Mouse (Mus musculus): Measurements from ENCODE around the gene Cntnap1. TPM values are rescaled to one million over a fixed set of nuclear protein-coding genes. Genes with fewer than 3 reads are reported as not detected.
A peak's percentile ranks its signal among the peaks of the same experiment; 100 is the strongest.

The Cntnap1 gene
- total RNA-seq, 4 experiments from 2014 or later, result 173 to 184 (median 176) TPM

GRCm38 (mm10) chr11:101182771-101183517 lies 12.6 kb downstream of the Cntnap1 start:
- no peak for DNase-seq (ENCODE audit: low spot score in 2 of 2)

DNA sequence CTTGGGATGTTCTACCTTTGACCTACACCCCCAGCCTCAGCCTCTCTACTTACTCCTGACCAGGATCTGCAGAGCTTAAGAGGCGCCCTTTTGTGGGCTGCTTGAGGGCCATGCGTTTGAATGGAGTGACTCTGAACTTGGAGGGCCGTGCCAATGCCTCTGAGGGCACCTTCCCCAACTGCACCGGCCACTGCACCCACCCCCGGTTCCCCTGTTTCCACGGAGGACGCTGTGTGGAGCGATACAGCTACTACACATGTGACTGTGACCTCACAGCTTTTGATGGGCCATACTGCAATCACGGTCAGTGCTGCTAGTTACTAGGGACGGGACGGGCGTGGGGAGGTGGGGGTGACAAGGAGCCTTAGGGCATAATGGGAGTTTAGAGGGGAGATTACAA lies 14.7 kb downstream of the Cntnap1 start:
- DNase-seq (ENCODE audit: low spot score in 2 of 2), result no peak

GRCm38 (mm10) chr11:101185441-101185840 lies 15.1 kb downstream of the Cntnap1 start:
- DNase-seq (ENCODE audit: low spot score in 2 of 2), result no peak

DNA sequence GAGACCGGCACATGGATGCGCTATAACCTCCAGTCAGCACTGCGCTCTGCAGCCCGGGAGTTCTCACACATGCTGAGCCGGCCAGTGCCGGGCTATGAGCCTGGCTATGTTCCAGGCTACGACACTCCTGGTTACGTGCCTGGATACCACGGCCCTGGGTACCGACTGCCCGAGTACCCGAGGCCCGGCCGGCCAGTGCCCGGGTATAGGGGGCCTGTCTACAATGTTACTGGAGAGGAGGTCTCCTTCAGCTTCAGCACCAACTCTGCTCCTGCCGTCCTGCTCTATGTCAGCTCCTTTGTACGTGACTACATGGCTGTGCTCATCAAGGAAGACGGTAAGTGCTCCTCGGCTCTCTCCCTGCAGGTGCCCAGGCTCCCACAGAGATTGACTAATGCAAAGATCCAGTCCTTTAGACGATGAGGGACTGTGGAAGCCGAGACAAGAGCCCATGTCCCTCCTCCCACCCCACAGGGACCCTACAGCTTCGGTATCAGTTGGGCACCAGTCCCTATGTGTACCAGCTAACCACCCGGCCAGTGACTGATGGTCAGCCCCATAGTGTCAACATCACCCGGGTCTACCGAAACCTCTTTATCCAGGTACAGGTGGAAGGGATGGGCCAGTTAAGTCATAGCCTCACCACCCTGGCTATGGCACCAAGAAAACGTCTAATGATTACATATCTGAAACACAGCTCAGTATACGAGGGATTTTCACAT lies 16.4 kb downstream of the Cntnap1 start:
- DNase-seq (ENCODE audit: low spot score in 2 of 2), result no peak

DNA sequence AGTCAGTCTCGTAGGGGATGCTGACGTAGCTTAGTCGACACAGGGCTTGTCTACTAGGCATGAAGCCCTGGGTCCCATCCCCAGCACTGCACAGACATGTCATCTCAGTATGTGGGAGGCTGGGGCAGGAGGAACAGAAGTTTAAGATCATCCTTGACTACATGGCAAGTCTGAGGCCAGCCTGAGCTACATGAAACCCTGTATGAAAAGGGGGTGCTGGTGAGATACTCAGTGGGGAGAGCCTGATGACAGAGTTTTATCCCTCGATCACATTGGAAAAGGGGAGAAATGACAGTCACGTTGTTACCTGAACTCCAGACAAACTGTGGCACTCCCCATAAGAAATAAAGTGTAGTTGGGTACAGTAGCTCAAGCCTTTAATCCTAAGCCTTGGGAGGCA lies 17.2 kb downstream of the Cntnap1 start:
- DNase-seq (ENCODE audit: low spot score in 2 of 2), result no peak

DNA sequence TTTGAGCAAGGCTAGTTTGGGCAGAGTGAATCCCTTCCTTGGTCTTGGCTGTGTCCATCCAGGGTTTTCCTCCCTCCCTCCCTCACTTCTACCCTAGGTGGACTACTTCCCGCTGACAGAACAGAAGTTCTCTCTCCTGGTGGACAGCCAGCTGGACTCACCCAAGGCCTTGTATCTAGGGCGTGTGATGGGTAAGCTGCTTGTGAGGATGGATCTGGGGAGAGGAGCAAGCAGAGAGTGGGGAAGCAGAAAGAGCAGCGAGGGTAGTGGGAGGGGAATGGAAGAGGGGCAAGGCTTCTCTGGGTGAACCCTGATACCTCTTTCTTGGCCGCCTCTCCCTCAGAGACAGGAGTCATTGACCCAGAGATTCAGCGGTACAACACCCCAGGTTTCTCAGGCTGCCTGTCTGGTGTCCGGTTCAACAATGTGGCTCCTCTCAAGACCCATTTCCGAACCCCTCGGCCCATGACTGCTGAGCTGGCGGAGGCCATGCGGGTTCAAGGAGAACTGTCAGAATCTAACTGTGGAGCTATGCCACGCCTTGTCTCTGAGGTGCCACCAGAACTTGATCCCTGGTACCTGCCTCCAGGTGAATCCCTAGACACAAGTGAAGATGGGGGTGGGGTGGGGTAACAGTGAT lies 18.0 kb downstream of the Cntnap1 start:
- DNase-seq (ENCODE audit: low spot score in 2 of 2), result no peak

DNA sequence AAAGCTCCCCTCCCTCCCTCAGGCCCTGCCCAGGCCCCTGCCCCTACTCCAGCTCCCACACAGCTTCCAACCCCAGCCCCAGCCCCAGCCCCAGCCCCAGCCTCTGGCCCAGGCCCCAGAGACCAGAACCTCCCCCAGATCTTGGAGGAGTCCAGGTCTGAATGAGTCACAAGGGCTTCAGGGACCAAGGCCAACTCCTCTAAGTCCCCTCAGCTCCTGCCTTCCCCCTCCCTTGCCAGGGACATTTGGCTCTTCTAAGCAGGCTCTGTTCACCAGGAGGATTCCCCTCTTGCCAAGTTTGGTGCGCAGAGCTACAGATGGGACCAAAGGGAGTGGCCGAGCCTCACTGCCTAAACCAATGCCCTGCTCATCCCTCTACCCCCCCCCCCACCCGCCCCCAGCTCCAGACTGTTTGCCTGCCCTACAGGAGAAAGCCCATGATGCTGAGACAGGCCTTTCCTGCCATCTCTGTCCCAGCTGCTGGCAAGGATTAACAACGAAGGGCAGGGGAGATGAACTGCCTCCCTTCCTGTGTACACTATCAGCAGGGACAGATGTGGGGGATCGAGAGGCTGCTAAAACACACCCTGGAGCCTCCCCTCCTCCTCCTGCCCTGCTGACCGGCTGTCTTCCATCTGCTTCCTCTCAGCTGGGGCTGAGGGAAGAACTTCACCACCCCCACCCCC lies 19.3 kb downstream of the Cntnap1 start:
- DNase-seq (ENCODE audit: low spot score in 2 of 2), result peak in 1 of 2 experiments; percentile 80

GRCm38 (mm10) chr11:101190181-101190912 lies 20.0 kb downstream of the Cntnap1 start:
- DNase-seq (ENCODE audit: low spot score in 2 of 2), result no peak

GRCm38 (mm10) chr11:101190913-101191907 lies 20.9 kb downstream of the Cntnap1 start:
- no peak for DNase-seq (ENCODE audit: low spot score in 2 of 2)

DNA sequence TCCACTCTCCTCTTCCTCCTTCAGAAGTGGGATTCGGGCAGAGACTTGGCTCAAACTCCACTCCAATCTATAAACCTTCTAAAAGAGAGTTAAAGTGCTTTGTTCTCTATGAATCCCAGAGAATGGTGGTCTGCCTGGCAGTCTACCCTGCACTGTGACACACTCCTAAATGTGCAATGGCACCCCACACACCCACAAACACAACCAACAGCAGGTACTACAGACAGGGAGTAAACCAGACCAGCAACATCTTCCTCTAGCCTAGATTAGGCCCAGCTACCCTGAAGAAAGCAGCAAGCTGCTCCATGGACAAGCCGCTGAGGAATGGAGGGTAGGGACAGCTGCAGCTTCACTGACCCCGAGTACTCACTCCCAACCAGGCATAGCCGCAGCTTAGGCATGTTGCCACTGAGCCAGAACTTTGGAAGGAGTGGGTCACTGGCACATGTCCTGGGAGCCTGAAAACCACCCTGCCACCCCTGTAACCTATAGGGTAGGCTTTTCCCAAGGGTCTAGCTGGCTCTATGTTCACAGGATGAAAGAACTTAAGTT lies 21.7 kb downstream of the Cntnap1 start:
- DNase-seq (ENCODE audit: low spot score in 2 of 2), result no peak

DNA sequence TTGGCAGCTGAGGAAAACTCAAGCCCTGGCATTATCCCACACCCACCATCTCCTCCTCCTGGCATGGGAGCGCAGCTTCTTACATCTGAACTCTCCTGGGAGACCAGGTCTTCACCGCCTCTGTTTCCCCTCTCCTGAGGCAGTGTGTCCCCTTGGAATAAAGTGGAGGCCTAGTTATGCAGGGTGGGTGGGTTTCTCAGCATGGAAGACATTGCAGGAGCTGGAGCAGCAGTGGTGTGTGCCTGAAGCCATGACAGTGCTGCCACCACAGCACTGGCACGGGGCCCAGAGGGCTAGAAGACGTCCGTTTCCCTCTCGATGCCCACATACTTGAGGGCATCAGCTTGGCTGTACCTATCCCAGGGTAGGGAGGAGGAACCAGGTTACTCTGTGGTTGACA lies 22.3 kb downstream of the Cntnap1 start:
- no peak for DNase-seq (ENCODE audit: low spot score in 2 of 2)

GRCm38 (mm10) chr11:101193076-101193475 lies 22.8 kb downstream of the Cntnap1 start:
- no peak for DNase-seq (ENCODE audit: low spot score in 2 of 2)

- no peak for DNase-seq (ENCODE audit: low spot score in 2 of 2)
Observed at GRCm38 (mm10) chr11:101194137-101194536, 23.8 kb downstream of the Cntnap1 start.

DNA sequence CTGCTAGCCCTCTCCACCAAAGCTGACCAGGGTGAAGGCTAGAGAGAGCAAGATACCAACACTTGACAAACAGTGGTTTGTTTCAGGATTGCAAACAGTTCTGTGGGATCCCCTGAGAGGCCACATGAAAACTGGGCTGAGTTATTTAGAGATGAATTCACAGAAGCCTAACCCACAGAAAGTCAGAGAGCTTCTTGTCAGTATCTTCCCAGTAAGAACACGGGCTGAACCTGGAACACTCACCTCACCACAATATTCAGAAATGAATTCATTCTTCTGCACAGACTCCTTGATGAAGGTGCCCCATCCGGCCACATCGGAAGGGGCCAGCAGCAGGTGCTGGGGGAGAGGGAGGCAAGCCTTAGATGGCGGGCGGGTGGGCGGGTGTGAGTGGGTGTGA lies 24.3 kb downstream of the Cntnap1 start:
- DNase-seq (ENCODE audit: low spot score in 2 of 2), result no peak

GRCm38 (mm10) chr11:101195101-101195500 lies 24.8 kb downstream of the Cntnap1 start:
- DNase-seq (ENCODE audit: low spot score in 2 of 2), result no peak

DNA sequence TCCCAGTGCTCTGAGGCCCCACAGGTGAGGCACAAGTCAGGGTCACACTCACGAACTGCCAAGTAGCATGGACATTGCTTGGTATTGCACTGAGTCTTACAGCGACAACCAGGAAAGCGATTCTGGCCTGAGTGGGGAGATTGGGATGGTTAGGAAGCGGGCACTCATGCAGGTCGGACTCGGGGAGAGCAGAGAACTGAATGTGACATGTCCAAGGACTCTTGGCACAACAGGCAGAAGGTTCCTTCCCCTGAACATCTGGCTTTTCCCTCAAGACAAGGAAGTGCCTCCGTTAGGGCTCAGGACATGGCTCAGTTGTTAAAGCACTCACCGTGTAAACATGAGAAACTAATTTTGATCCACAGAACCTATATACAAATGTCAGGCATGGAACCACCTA lies 25.2 kb downstream of the Cntnap1 start:
- DNase-seq (ENCODE audit: low spot score in 2 of 2), result no peak

GRCm38 (mm10) chr11:101196175-101196574 lies 25.9 kb downstream of the Cntnap1 start:
- DNase-seq (ENCODE audit: low spot score in 2 of 2), result no peak

- DNase-seq (ENCODE audit: low spot score in 2 of 2), result no peak
Observed at GRCm38 (mm10) chr11:101199555-101199954, 29.2 kb downstream of the Cntnap1 start.

DNA sequence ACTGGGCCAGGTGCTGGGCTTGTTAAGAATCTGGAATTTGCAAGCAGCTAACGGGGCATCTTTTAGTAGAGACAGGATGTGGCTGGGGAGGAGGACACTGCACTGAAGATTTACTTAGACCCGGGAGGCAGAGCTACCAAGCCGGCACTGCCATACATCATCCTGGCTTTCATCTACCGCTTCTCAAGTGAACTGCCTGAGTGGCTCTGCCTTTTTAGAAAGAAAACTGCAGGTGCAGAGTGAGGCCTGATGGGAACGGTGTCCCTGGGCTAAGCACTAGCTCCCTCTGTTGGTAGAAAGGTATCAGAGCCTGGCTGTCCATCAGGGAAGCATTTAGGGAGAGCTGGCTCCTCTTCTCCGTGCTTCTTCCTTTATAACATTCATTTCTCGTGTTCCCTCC lies 30.7 kb downstream of the Cntnap1 start:
- DNase-seq (ENCODE audit: low spot score in 2 of 2), result no peak

- DNase-seq (ENCODE audit: low spot score in 2 of 2), result no peak
Observed at GRCm38 (mm10) chr11:101211970-101212369, 41.6 kb downstream of the Cntnap1 start.
